Mouse (Mus musculus) E14TG2a.4 (cell line): ENCODE data around the gene Gm9972.

Experiments used
- CTCF ChIP-seq: conservative IDR thresholded peaks from 2 replicates; pipeline ENCODE4 v1.5.1; 2014; ENCODE audit warnings: low read length
- NANOG ChIP-seq: IDR thresholded peaks from 2 replicates; pipeline ENCODE4 v1.6.1; 2014; ENCODE audit warnings: borderline replicate concordance, low read length, mixed read lengths
- POU5F1 ChIP-seq: IDR thresholded peaks from 2 replicates; pipeline ENCODE4 v1.6.1; 2014; ENCODE audit warnings: low read length, borderline replicate concordance

- TF ChIP-seq CTCF (no peak), NANOG (no peak), POU5F1 (no peak)
Measured at GRCm38 (mm10) chr11:43011941-43012340, 23.6 kb upstream of the Gm9972 start.
